Mouse (Mus musculus) spleen, adult 2 months (tissue): ENCODE measurements around the gene Fosb.

ENCODE experiments used
- CTCF ChIP-seq: fragments of 200-500 bp; IDR thresholded peaks from 2 replicates; pipeline ENCODE4 v1.5.1; 2011; ENCODE audit warnings: mild to moderate bottlenecking, inconsistent platforms; ENCODE audit not compliant: insufficient read depth, insufficient read length, insufficient replicate concordance; ENCODE audit errors: extremely low read depth
- POLR2A ChIP-seq: fragments of 200-500 bp; IDR thresholded peaks from 2 replicates; pipeline ENCODE4 v1.6.1; 2011; ENCODE audit warnings: low read depth, low read length, inconsistent platforms

DNA sequence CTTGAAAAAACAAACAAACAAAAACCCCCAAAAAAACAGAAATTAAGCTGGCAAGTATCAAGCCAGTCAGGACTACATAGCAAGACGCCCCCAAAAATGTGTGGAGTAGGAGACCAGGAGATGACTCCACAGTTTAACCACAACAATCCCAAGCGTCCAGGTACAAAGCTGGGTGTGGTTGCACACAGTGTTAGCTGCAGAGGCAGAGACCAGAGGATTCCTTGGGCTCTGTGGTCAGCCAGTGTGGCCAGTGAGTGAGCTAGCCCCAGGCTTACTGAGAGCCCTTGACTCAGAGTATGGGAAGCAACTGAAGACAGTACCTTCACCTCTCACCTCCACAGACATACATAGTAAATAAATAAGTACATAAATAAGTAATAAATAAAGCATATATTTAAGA, 22.1 kb upstream of the Fosb start:
- TF ChIP-seq POLR2A (no peak), CTCF (no peak)
